Mouse (Mus musculus): Measurements from ENCODE around the gene Fnbp1l.

DNA sequence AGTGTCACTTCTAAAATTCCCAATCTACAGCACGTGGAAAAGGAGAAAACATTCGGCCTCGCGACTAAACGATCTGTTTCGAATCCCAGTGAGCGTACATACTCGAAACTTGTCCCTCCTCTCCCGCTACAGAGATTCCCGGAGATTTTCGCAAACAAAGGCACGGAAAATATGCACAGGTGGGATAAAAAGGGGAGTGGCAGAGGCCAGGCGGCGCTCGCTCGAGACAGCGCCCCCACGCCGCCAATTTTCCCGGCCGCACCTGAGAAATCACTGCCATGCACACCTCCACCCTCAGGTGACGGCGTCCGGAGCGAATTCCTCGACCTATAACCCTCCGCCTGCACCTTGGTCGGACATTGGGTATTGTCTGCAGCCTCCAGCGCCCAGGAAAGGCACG lies 1.1 kb downstream of the Fnbp1l start:
- TF ChIP-seq CTCF (IDR thresholded peaks at IDR 0.05; ENCODE audit: low read depth) (peak; percentile 24; the same call in 1 of the 2 replicates), EP300 (IDR thresholded peaks at IDR 0.05; ENCODE audit: low read depth) (no peak)
